Comparison of ENCODE assay signal across 13 mouse cellular contexts in the genomic region with DNA sequence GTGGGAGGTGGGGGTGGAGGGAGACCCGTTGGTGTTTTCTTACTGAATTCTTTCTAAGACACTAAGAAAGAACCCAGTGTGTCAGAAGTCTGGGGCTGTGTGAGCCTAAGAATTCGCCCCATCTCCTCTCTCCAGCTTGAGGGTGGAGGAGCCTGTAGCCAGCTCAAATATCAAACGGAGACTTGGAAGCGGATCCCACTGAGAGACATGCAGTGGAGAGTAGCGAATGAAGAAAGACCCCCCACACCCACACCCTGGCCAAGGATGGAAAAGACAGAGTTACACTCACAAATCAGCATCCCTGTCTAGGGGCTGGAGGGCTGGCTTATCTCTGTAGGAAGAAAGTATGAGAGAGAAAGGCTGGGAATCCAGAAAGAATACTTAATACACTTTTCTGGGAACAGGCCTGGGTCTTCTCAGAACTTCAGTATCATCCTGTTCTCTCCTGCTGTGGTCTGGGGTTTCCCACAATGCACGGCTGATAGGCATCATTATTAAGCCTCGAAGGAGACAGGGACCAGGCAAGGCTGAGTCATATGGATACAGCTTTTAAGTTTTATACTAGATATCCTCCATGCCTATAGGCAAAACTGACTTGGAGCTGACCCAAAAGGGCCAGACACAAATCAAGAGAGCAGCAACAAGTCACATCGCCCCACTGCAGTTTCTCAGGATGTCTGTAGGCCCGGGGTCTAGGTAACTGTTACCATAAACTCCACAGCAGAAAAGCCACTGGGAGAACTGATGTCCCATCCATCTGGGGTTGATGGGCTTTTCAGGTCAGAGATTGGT. TPM values are rescaled to one million over a fixed set of nuclear protein-coding genes. Genes with fewer than 3 reads are reported as not detected.
DNase-seq lines count a peak whose midpoint lies in the region; ATAC-seq and TF ChIP-seq lines count a peak whose summit lies in the region.
"Had no signal": no experiment of that assay in that cellular context is flagged by ENCODE, and none has a peak within 500 bp of the region (broad histone marks: within the 10 kb centered on the region; RNA-seq: fewer than 3 reads in every experiment).

No protein-coding gene starts in this region.

- no peak overlapping the region for H3K4me3 ChIP-seq in forebrain, embryonic 11.5 days (ENCODE audit: low read depth, low read length)
- H3K4me3 ChIP-seq in forebrain, embryonic 13.5 days: no peak overlapping the region
- H3K4me3 ChIP-seq in midbrain, embryonic 11.5 days (ENCODE audit: low read depth, low read length): no peak overlapping the region
- H3K4me3 ChIP-seq in midbrain, postnatal 0 days (ENCODE audit: low read depth, low read length): no peak overlapping the region
- no peak overlapping the region for H3K4me3 ChIP-seq in limb, embryonic 12.5 days (replicated peaks)
- H3K4me3 ChIP-seq: erythroblast, embryonic 14.5 days; gastrocnemius, adult 2 months; neural tube, embryonic 13.5 days had no signal

- TF ChIP-seq CTCF in midbrain, postnatal 0 days (IDR thresholded peaks at IDR 0.05): no peak

- no peaks in the 10 kb centered on the region for H3K4me1 ChIP-seq in forebrain, embryonic 11.5 days (replicated peaks; ENCODE audit: control insufficient read depth, insufficient read depth, low read length)
- no peaks in the 10 kb centered on the region for H3K4me1 ChIP-seq in forebrain, embryonic 13.5 days
- no peaks in the 10 kb centered on the region for H3K4me1 ChIP-seq in midbrain, embryonic 11.5 days (ENCODE audit: control insufficient read depth, insufficient read depth, low read length)
- no peaks in the 10 kb centered on the region for H3K4me1 ChIP-seq in midbrain, postnatal 0 days (ENCODE audit: insufficient read depth, low read length)
- H3K4me1 ChIP-seq in limb, embryonic 12.5 days (replicated peaks): peaks cover 8% of the 10 kb centered on the region
- H3K4me1 ChIP-seq: neural tube, embryonic 13.5 days had no signal

- 36% methylated on average over 9 of the region's 9 CpGs for WGBS in forebrain, embryonic 11.5 days
- 36% methylated on average over 9 of the region's 9 CpGs for WGBS in forebrain, embryonic 13.5 days
- WGBS in midbrain, embryonic 11.5 days: 29% methylated on average over 9 of the region's 9 CpGs
- WGBS in midbrain, postnatal 0 days: 33% methylated on average over 9 of the region's 9 CpGs
- 28% methylated on average over 9 of the region's 9 CpGs for WGBS in limb, embryonic 12.5 days

- ATAC-seq in forebrain, embryonic 11.5 days (replicated peaks; ENCODE audit: low FRiP score): no peak
- ATAC-seq in forebrain, embryonic 13.5 days: no peak
- ATAC-seq in midbrain, embryonic 11.5 days (ENCODE audit: low FRiP score): no peak
- ATAC-seq in midbrain, postnatal 0 days (ENCODE audit: low FRiP score): no peak
- ATAC-seq in limb, embryonic 12.5 days (ENCODE audit: insufficient number of reproducible peaks, insufficient read depth, low FRiP score, low TSS enrichment, low read depth): 0 out of 2 replicates have a peak, but pooled peaks have one; percentile 44

- no peak overlapping the region for H3K4me2 ChIP-seq in forebrain, embryonic 11.5 days (ENCODE audit: low read depth, low read length, severe bottlenecking)
- H3K4me2 ChIP-seq in forebrain, embryonic 13.5 days: no peak overlapping the region
- H3K4me2 ChIP-seq in midbrain, embryonic 11.5 days: no peak overlapping the region
- no peak overlapping the region for H3K4me2 ChIP-seq in midbrain, postnatal 0 days (ENCODE audit: low read depth, low read length, poor library complexity, severe bottlenecking)
- peak overlapping the region; percentile 27 for H3K4me2 ChIP-seq in limb, embryonic 12.5 days
- H3K4me2 ChIP-seq: neural tube, embryonic 13.5 days had no signal

- no peaks in the 10 kb centered on the region for H3K27me3 ChIP-seq in forebrain, embryonic 11.5 days (ENCODE audit: control insufficient read depth, insufficient read depth, low read length)
- no peaks in the 10 kb centered on the region for H3K27me3 ChIP-seq in forebrain, embryonic 13.5 days
- no peaks in the 10 kb centered on the region for H3K27me3 ChIP-seq in midbrain, embryonic 11.5 days (ENCODE audit: control insufficient read depth, insufficient read depth, low read length)
- no peaks in the 10 kb centered on the region for H3K27me3 ChIP-seq in midbrain, postnatal 0 days (ENCODE audit: insufficient read depth, low read length)
- no peaks in the 10 kb centered on the region for H3K27me3 ChIP-seq in limb, embryonic 12.5 days
- H3K27me3 ChIP-seq: neural tube, embryonic 13.5 days had no signal

- H3K9ac ChIP-seq in forebrain, embryonic 11.5 days (ENCODE audit: low read length): no peak overlapping the region
- no peak overlapping the region for H3K9ac ChIP-seq in forebrain, embryonic 13.5 days
- 0 out of 2 replicates have a peak overlapping the region, but pooled peaks have one; percentile 27 for H3K9ac ChIP-seq in midbrain, embryonic 11.5 days (ENCODE audit: low read length)
- H3K9ac ChIP-seq in midbrain, postnatal 0 days (replicated peaks; ENCODE audit: low read length, poor library complexity, severe bottlenecking): no peak overlapping the region
- H3K9ac ChIP-seq in limb, embryonic 12.5 days (replicated peaks): no peak overlapping the region
- H3K9ac ChIP-seq: liver, embryonic 14.5 days; neural tube, embryonic 13.5 days had no signal

- DNase-seq in forebrain, embryonic 11.5 days (ENCODE audit: low spot score): no peak
- peak; percentile 78 for DNase-seq in midbrain, embryonic 11.5 days (ENCODE audit: low spot score, missing footprints)
- DNase-seq in midbrain, postnatal 0 days (ENCODE audit: low spot score): no peak
- DNase-seq in cerebellum, postnatal 14 days: no peak
- no peak for DNase-seq in left cerebral cortex, adult 11 months (ENCODE audit: low spot score)
- no peak for DNase-seq in adrenal gland, adult 2 months
- DNase-seq: gastrocnemius, adult 2 months; kidney, adult 8-10 months had no signal

- no peaks in the 10 kb centered on the region for H3K36me3 ChIP-seq in forebrain, embryonic 11.5 days (ENCODE audit: control insufficient read depth, insufficient read depth, low read length)
- no peaks in the 10 kb centered on the region for H3K36me3 ChIP-seq in forebrain, embryonic 13.5 days (ENCODE audit: poor library complexity, severe bottlenecking)
- no peaks in the 10 kb centered on the region for H3K36me3 ChIP-seq in midbrain, embryonic 11.5 days (ENCODE audit: control insufficient read depth, insufficient read depth, low read length)
- H3K36me3 ChIP-seq in midbrain, postnatal 0 days (ENCODE audit: insufficient read depth, low read length): no peaks in the 10 kb centered on the region
- H3K36me3 ChIP-seq in limb, embryonic 12.5 days: no peaks in the 10 kb centered on the region
- H3K36me3 ChIP-seq: neural tube, embryonic 13.5 days had no signal

- H3K9me3 ChIP-seq in forebrain, embryonic 11.5 days (ENCODE audit: control insufficient read depth, low read length): no peaks in the 10 kb centered on the region
- H3K9me3 ChIP-seq in forebrain, embryonic 13.5 days (replicated peaks): no peaks in the 10 kb centered on the region
- no peaks in the 10 kb centered on the region for H3K9me3 ChIP-seq in midbrain, embryonic 11.5 days (ENCODE audit: control insufficient read depth, low read length)
- no peaks in the 10 kb centered on the region for H3K9me3 ChIP-seq in midbrain, postnatal 0 days (ENCODE audit: low read length)
- H3K9me3 ChIP-seq in limb, embryonic 12.5 days: no peaks in the 10 kb centered on the region
- H3K9me3 ChIP-seq: neural tube, embryonic 13.5 days had no signal

- H3K27ac ChIP-seq in forebrain, embryonic 11.5 days (ENCODE audit: low read depth, low read length): 0 out of 2 replicates have a peak overlapping the region, but pooled peaks have one; percentile 12
- H3K27ac ChIP-seq in forebrain, embryonic 13.5 days: no peak overlapping the region
- no peak overlapping the region for H3K27ac ChIP-seq in midbrain, embryonic 11.5 days (ENCODE audit: low read depth, low read length)
- no peak overlapping the region for H3K27ac ChIP-seq in midbrain, postnatal 0 days (ENCODE audit: low read depth, low read length)
- peak overlapping the region; percentile 78 for H3K27ac ChIP-seq in limb, embryonic 12.5 days
- H3K27ac ChIP-seq: gastrocnemius, adult 2 months; liver, embryonic 14.5 days; neural tube, embryonic 13.5 days had no signal

RNA-seq across cellular contexts. Expression of a gene that starts 45.5 kb away (rescaled TPM):
- polyA plus RNA-seq in forebrain, embryonic 11.5 days (2014; fragmentation: Nextera tagmentation; extraction: Ambion mirVana): 44.2 and 49.3 TPM in 2 replicates
- 68.2 and 73.1 TPM in 2 replicates for polyA plus RNA-seq in forebrain, embryonic 13.5 days (2015; fragmentation: Nextera tagmentation; extraction: Ambion mirVana)
- 43.6 and 45.6 TPM in 2 replicates for polyA plus RNA-seq in midbrain, embryonic 11.5 days (2014; fragmentation: Nextera tagmentation; extraction: Ambion mirVana)
- total RNA-seq in midbrain, postnatal 0 days (2014; rRNA removed): 105 and 147 TPM in 2 replicates
- polyA plus RNA-seq in midbrain, postnatal 0 days (2015; fragmentation: Nextera tagmentation; extraction: Ambion mirVana): 123 and 146 TPM in 2 replicates
- 45.4 and 47.1 TPM in 2 replicates for polyA plus RNA-seq in limb, embryonic 12.5 days (2016; fragmentation: Nextera tagmentation; extraction: Ambion mirVana)
- 100 to 1,000 TPM; 466 to 626 TPM for total RNA-seq in adrenal gland, adult 2 months (2021)
- polyA plus RNA-seq in adrenal gland, adult 2 months (2012; rRNA removed): 570 and 815 TPM in 2 replicates

Comparison
In these comparisons a context has a peak if more than half of its experiments do, and no peak if none do; other contexts are left out.
1. H3K27ac ChIP-seq: peak in forebrain, embryonic 11.5 days (single experiment) and limb, embryonic 12.5 days (single experiment); none in forebrain, embryonic 13.5 days (single experiment), midbrain, embryonic 11.5 days (single experiment) and midbrain, postnatal 0 days (single experiment).